Comparison of ENCODE assay signal across 19 mouse cellular contexts in the genomic region with DNA sequence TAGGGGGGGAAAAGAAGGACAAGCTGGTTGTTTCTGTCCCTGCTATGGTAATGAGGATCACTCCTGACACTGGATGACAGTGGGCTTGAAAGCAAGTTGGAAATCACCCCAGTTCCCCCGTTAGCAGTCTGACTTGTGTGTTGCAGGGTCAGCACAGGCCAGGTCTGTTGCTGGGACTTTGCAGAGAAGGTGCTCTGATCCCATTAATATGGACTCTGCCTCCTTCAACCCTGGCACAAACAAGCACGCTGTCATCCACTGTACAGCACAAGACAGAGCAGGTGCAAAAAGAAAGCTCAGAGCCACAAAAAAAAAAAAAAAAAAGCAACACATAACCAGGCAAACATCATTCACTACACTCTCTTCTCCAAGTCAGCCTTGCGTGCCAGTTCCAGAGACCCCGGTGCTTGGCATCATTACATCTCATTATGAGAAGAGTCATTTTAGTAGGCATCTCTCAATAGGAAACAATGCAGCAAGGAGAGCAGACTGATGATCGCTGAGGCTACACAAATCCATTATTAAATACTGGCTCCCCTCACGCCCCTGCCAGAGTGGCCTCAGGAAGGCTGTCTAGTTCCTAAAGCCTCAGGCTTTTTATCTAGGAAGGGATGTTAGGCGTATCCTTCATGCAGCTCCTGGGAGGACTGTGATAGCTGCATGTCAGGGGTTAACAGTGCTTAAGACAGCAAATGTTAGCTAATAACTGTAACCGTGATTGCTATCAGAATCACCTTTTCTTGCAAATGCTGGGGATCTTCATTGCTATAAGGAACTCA.
A peak's percentile ranks its signal among the peaks of the same experiment; 100 is the strongest.
DNase-seq lines count a peak whose midpoint lies in the region; ATAC-seq and TF ChIP-seq lines count a peak whose summit lies in the region.
"Had no signal": no experiment of that assay in that cellular context is flagged by ENCODE, and none has a peak within 500 bp of the region (broad histone marks: within the 10 kb centered on the region; RNA-seq: fewer than 3 reads in every experiment).

No protein-coding gene starts in this region.

- peak; percentile 13 to 16 for DNase-seq in cerebellum, postnatal 10 days
- no peak for DNase-seq in cerebellum, adult 2 months
- peak; percentile 73 for DNase-seq in midbrain, embryonic 11.5 days (ENCODE audit: low spot score, missing footprints)
- DNase-seq in midbrain, embryonic 10.5 days (ENCODE audit: low spot score): no peak
- DNase-seq in retina, postnatal 1 day: peak; percentile 55
- no peak for DNase-seq in gastrocnemius, adult 2 months
- no peak for DNase-seq in limb, embryonic 10.5 days (ENCODE audit: low spot score)
- DNase-seq: adrenal gland, postnatal 10 days; cerebellum, adult 8-10 months; gastrocnemius, postnatal 36 days; heart, adult 2 months; heart, postnatal 36 days; kidney, adult 8-10 months; kidney, postnatal 10 days; lung, postnatal 4 days; thymus, adult 2 months had no signal

- no peak for ATAC-seq in midbrain, embryonic 11.5 days (ENCODE audit: low FRiP score)
- peak; percentile 79 for ATAC-seq in hindbrain, embryonic 16.5 days

- H3K4me3 ChIP-seq in cerebellum, adult 2 months (replicated peaks; ENCODE audit: insufficient read depth, low read depth, low read length): no peak overlapping the region
- no peak overlapping the region for H3K4me3 ChIP-seq in midbrain, embryonic 11.5 days (ENCODE audit: low read depth, low read length)
- H3K4me3 ChIP-seq in midbrain, embryonic 10.5 days: no peak overlapping the region
- H3K4me3 ChIP-seq in hindbrain, embryonic 16.5 days (ENCODE audit: low read length): no peak overlapping the region
- H3K4me3 ChIP-seq in gastrocnemius, adult 2 months: no peak overlapping the region
- H3K4me3 ChIP-seq in limb, embryonic 10.5 days: no peak overlapping the region
- H3K4me3 ChIP-seq: embryonic facial prominence, embryonic 15.5 days; heart, adult 2 months; myocyte had no signal

- no peaks in the 10 kb centered on the region for H3K4me1 ChIP-seq in cerebellum, adult 2 months (ENCODE audit: control insufficient read depth, insufficient read depth, low read length)
- no peaks in the 10 kb centered on the region for H3K4me1 ChIP-seq in midbrain, embryonic 11.5 days (ENCODE audit: control insufficient read depth, insufficient read depth, low read length)
- no peaks in the 10 kb centered on the region for H3K4me1 ChIP-seq in midbrain, embryonic 10.5 days
- peaks cover 3% of the 10 kb centered on the region for H3K4me1 ChIP-seq in hindbrain, embryonic 16.5 days (ENCODE audit: control insufficient read depth, insufficient read depth, low read depth, low read length)
- peaks cover 3% of the 10 kb centered on the region; the same call in 1 of the 2 replicates for H3K4me1 ChIP-seq in limb, embryonic 10.5 days
- H3K4me1 ChIP-seq: embryonic facial prominence, embryonic 15.5 days had no signal

- no peak for TF ChIP-seq POLR2A in cerebellum, adult 2 months (IDR thresholded peaks at IDR 0.05; ENCODE audit: borderline replicate concordance, insufficient read depth, low read length)

- H3K9ac ChIP-seq in midbrain, embryonic 11.5 days (ENCODE audit: low read length): no peak overlapping the region
- H3K9ac ChIP-seq in hindbrain, embryonic 16.5 days (ENCODE audit: low read depth, low read length): no peak overlapping the region
- H3K9ac ChIP-seq: embryonic facial prominence, embryonic 15.5 days had no signal

- H3K27me3 ChIP-seq in cerebellum, adult 2 months (ENCODE audit: control insufficient read depth, insufficient read depth, low read length): no peaks in the 10 kb centered on the region
- H3K27me3 ChIP-seq in midbrain, embryonic 11.5 days (ENCODE audit: control insufficient read depth, insufficient read depth, low read length): no peaks in the 10 kb centered on the region
- no peaks in the 10 kb centered on the region for H3K27me3 ChIP-seq in midbrain, embryonic 10.5 days (ENCODE audit: low read depth, poor library complexity, severe bottlenecking)
- no peaks in the 10 kb centered on the region for H3K27me3 ChIP-seq in hindbrain, embryonic 16.5 days (replicated peaks; ENCODE audit: control insufficient read depth, insufficient read depth, low read length)
- no peaks in the 10 kb centered on the region for H3K27me3 ChIP-seq in limb, embryonic 10.5 days (ENCODE audit: low read depth, poor library complexity, severe bottlenecking)
- H3K27me3 ChIP-seq: embryonic facial prominence, embryonic 15.5 days had no signal

- no peak overlapping the region for H3K27ac ChIP-seq in cerebellum, adult 2 months (ENCODE audit: insufficient read depth, low read length)
- no peak overlapping the region for H3K27ac ChIP-seq in midbrain, embryonic 11.5 days (ENCODE audit: low read depth, low read length)
- no peak overlapping the region for H3K27ac ChIP-seq in midbrain, embryonic 10.5 days (replicated peaks)
- no peak overlapping the region for H3K27ac ChIP-seq in hindbrain, embryonic 16.5 days (ENCODE audit: low read depth, low read length)
- H3K27ac ChIP-seq in gastrocnemius, adult 2 months: no peak overlapping the region
- H3K27ac ChIP-seq in limb, embryonic 10.5 days: no peak overlapping the region
- H3K27ac ChIP-seq: embryonic facial prominence, embryonic 15.5 days; heart, adult 2 months had no signal

- H3K36me3 ChIP-seq in midbrain, embryonic 11.5 days (ENCODE audit: control insufficient read depth, insufficient read depth, low read length): no peaks in the 10 kb centered on the region
- H3K36me3 ChIP-seq in midbrain, embryonic 10.5 days: no peaks in the 10 kb centered on the region
- no peaks in the 10 kb centered on the region for H3K36me3 ChIP-seq in hindbrain, embryonic 16.5 days (ENCODE audit: control insufficient read depth, insufficient read depth, low read length)
- no peaks in the 10 kb centered on the region for H3K36me3 ChIP-seq in limb, embryonic 10.5 days
- H3K36me3 ChIP-seq: embryonic facial prominence, embryonic 15.5 days had no signal

- 32% methylated on average over 8 of the region's 8 CpGs for WGBS in cerebellum, adult 2 months
- 68% methylated on average over 8 of the region's 8 CpGs for WGBS in midbrain, embryonic 11.5 days
- 74% methylated on average over 8 of the region's 8 CpGs for WGBS in midbrain, embryonic 10.5 days
- 45% methylated on average over 8 of the region's 8 CpGs for WGBS in hindbrain, embryonic 16.5 days
- WGBS in limb, embryonic 10.5 days: 82% methylated on average over 8 of the region's 8 CpGs

- TF ChIP-seq CTCF in cerebellum, adult 2 months (IDR thresholded peaks at IDR 0.05; ENCODE audit: borderline replicate concordance, insufficient read depth, low read depth, low read length): no peak
- TF ChIP-seq CTCF in gastrocnemius, adult 2 months (IDR thresholded peaks at IDR 0.05): no peak

- H3K4me2 ChIP-seq in midbrain, embryonic 11.5 days: no peak overlapping the region
- H3K4me2 ChIP-seq in hindbrain, embryonic 16.5 days (ENCODE audit: low read length): no peak overlapping the region
- H3K4me2 ChIP-seq: embryonic facial prominence, embryonic 15.5 days had no signal

- H3K9me3 ChIP-seq in midbrain, embryonic 11.5 days (ENCODE audit: control insufficient read depth, low read length): no peaks in the 10 kb centered on the region
- H3K9me3 ChIP-seq in midbrain, embryonic 10.5 days (replicated peaks): 0 out of 2 replicates have a peak, but pooled peaks cover 3% of the 10 kb centered on the region
- no peaks in the 10 kb centered on the region for H3K9me3 ChIP-seq in hindbrain, embryonic 16.5 days (ENCODE audit: control insufficient read depth, low read length)
- no peaks in the 10 kb centered on the region for H3K9me3 ChIP-seq in limb, embryonic 10.5 days (replicated peaks)
- H3K9me3 ChIP-seq: embryonic facial prominence, embryonic 15.5 days had no signal

- intact Hi-C loops in gastrocnemius, adult 2 months (cut with DNase I): no loop called here

Comparison
In these comparisons a context has a peak if more than half of its experiments do, and no peak if none do; other contexts are left out.
1. DNase-seq: peak in cerebellum, postnatal 10 days (2 of 2), midbrain, embryonic 11.5 days (single experiment) and retina, postnatal 1 day (single experiment); none in cerebellum, adult 2 months (0 of 2), midbrain, embryonic 10.5 days (single experiment), gastrocnemius, adult 2 months (single experiment) and limb, embryonic 10.5 days (single experiment).